Mouse (Mus musculus) MEL (cell line): Measurements from ENCODE around the gene Kcnd3.

ENCODE experiments used
- CTCF ChIP-seq, 3 experiments: IDR thresholded peaks in 2 of 3; conservative IDR thresholded peaks in 1 of 3; 2 replicates each; pipeline ENCODE4 v1.5.1; 2011 to 2012; ENCODE audit warnings: low read length in 3 of 3, low read depth in 2 of 3, mild to moderate bottlenecking in 2 of 3, improper control_type of control experiment in 1 of 3, inconsistent platforms in 1 of 3, mixed read lengths in 1 of 3, moderate library complexity in 1 of 3; ENCODE audit not compliant: control insufficient read depth in 1 of 3, insufficient read depth in 1 of 3, poor library complexity in 1 of 3, severe bottlenecking in 1 of 3
- MAX ChIP-seq: IDR thresholded peaks from 2 replicates; pipeline ENCODE4 v1.6.1; 2011; ENCODE audit warnings: low read length, improper control_type of control experiment
- MYC ChIP-seq: IDR thresholded peaks from 2 replicates; pipeline ENCODE4 v1.6.1; 2011; ENCODE audit warnings: low read depth, mild to moderate bottlenecking, low read length, improper control_type of control experiment, moderate library complexity
- UBTF ChIP-seq: IDR thresholded peaks from 2 replicates; pipeline ENCODE4 v1.6.1; 2012; ENCODE audit warnings: low read depth, mild to moderate bottlenecking, inconsistent platforms, low read length, improper control_type of control experiment, moderate library complexity, borderline replicate concordance; ENCODE audit not compliant: insufficient read depth
- USF1 ChIP-seq: IDR thresholded peaks from 2 replicates; pipeline ENCODE4 v1.6.1; 2014; ENCODE audit warnings: low read depth, mild to moderate bottlenecking, inconsistent platforms, low read length, improper control_type of control experiment, moderate library complexity

DNA sequence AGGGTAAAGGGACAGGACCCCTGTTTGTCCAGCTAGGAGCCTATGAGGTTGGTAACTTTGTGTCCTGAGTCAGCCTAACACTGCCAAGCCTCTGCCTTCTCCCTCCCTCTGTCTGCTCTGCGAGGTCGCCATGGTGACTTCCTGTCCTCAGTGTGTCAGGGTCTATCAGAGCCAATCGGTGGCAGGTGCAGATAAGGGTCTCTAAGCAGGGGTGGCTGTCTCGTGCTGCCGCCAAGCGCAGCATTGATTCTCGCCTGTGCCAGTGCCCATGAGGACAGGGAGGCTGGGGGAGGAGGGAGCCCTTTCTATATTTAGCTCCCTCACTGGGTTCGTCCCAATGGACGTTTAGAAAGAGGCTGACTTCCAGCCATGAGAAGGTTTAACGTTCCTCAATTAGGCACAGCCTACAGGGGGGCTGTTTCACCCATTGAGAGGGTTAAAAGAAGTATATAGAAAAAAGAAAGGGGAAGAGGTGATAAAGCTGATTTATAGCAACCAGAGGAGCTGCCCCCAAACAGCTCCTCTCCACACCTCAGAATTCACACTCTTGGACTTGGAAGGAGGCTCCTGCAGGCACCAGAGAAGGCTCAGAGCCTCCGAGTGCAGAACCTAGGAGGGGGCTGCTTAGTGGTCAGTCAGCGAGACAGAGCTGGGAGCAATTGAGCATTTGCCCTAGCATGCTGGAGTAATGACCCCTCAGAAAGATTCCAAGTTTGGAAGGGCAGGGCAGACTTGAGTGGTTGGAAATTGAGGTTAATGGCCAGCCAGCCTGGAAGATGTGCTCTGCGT is 86.9 kb downstream of the Kcnd3 start:
- TF ChIP-seq CTCF (IDR thresholded peaks at IDR 0.05 in 2 of 3, conservative IDR thresholded peaks at IDR 0.05 in 1 of 3; ENCODE audit: control insufficient read depth in 1 of 3, insufficient read depth in 1 of 3, low read depth in 2 of 3, low read length in 3 of 3, poor library complexity in 1 of 3, severe bottlenecking in 1 of 3): no peak
- no peak for TF ChIP-seq UBTF
- TF ChIP-seq USF1: no peak
- TF ChIP-seq MAX: no peak
- no peak for TF ChIP-seq MYC
